Mouse (Mus musculus) embryonic facial prominence, embryonic 14.5 days (tissue): ENCODE results near the gene Psmc1. TPM values are rescaled to one million over a fixed set of nuclear protein-coding genes. Genes with fewer than 3 reads are reported as not detected.

Experiments used
- ATAC-seq: fragments of 200-750 bp; cut with Nextera tagmentation; 2 replicates; pipeline ENCODE4 v1.8.0; 2017; ENCODE audit warnings: low read depth, moderate number of reproducible peaks, moderate TSS enrichment
- DNase-seq: peaks from one replicate; pipeline ENCODE4 v3.0.0-alpha.2; 2015; ENCODE audit warnings: low spot score
- H3K27ac ChIP-seq: fragments of 300-500 bp; sonication (generic); replicated peaks from 2 replicates; pipeline ENCODE4 v1.5.1; 2014; ENCODE audit warnings: low read depth, mild to moderate bottlenecking, low read length, moderate library complexity
- H3K27me3 ChIP-seq: fragments of 300-500 bp; sonication (generic); replicated peaks from 2 replicates; pipeline ENCODE4 v1.6.1; 2014; ENCODE audit warnings: low read length; ENCODE audit not compliant: control insufficient read depth, insufficient read depth
- H3K36me3 ChIP-seq: fragments of 300-500 bp; sonication (generic); 2 replicates; pipeline ENCODE4 v1.6.1; 2014; ENCODE audit warnings: low read length, mixed read lengths; ENCODE audit not compliant: control insufficient read depth, insufficient read depth
- H3K4me1 ChIP-seq: fragments of 300-500 bp; sonication (generic); 2 replicates; pipeline ENCODE4 v1.6.1; 2014; ENCODE audit warnings: antibody characterized with exemption, low read length; ENCODE audit not compliant: control insufficient read depth, insufficient read depth
- H3K4me2 ChIP-seq: fragments of 300-500 bp; sonication (generic); 2 replicates; pipeline ENCODE4 v1.6.1; 2014; ENCODE audit warnings: low read depth, mild to moderate bottlenecking, low read length, moderate library complexity, mixed read lengths
- H3K4me3 ChIP-seq: fragments of 300-500 bp; sonication (generic); 2 replicates; pipeline ENCODE4 v1.5.1; 2014; ENCODE audit warnings: low read depth, mild to moderate bottlenecking, low read length
- H3K9ac ChIP-seq: fragments of 300-500 bp; sonication (generic); 2 replicates; pipeline ENCODE4 v1.6.1; 2014; ENCODE audit warnings: low read depth, mild to moderate bottlenecking, low read length, moderate library complexity, mixed read lengths
- H3K9me3 ChIP-seq: fragments of 300-500 bp; sonication (generic); 2 replicates; pipeline ENCODE4 v1.6.1; 2016; ENCODE audit warnings: low read length; ENCODE audit not compliant: control insufficient read depth
- WGBS: fragments of 180-500 bp; shearing (Covaris S2); extraction: QIAGEN DNeasy Blood & Tissue Kit; methylation state at CpG from one replicate; pipeline ENCODE4 v1.1.7; 2014; 5-methylcytosine and 5-hydroxymethylcytosine counted together
- polyA plus RNA-seq: library from polyadenylated mRNA; unstranded; fragments of >200 nt; fragmentation: Nextera tagmentation; extraction: Ambion mirVana; gene quantifications from 2 replicates; pipeline ENCODE4 v1.2.1, GENCODE M21; 2014

Gene Psmc1
- polyA plus RNA-seq: 241 and 249 TPM in 2 replicates

DNA sequence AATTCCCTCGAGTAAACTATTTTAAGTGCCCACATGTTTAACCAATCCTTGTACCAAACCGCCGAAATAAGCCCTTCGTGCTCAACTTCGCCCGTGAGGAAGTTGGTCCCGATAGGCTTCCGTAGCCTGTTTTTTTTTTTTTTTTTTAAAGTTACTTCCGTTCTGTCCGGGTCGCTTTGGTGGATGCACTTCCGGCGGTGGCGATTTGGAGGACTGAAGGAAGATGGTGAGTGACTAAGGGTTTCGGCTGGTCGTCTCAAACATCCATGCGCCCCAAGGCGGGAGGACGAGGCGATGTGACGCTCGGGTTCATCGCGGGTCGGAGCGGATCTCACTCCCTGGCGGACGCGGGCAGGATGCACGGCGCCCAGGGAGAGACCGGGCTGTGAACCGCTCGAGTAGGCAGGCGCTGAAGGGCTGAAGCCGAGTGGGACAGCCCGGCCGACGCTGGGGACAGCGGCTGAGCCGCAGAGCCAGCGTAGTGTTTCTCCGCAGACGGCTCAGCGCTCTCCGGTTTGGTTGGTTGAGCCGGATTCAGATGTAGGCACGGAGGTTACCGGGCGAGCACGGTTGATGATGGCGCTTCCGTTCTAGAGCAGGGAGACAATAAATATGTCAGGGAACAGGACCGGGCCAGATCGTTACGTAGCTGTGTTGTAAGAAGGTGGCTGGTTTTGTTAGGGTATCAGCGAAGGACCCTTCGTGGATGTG lies at the start of gene Psmc1:
Psmc1 (plus strand) TSS at position 169 of the 711 bp plus-strand sequence.
- DNase-seq (peak; percentile 93), ATAC-seq (peak; percentile 80)
- under 1% methylated on average over 57 of the region's 58 CpGs for WGBS
- peak within 1 kb of the TSS; percentile 76 for H3K4me2 ChIP-seq
- H3K9ac ChIP-seq: peak within 1 kb of the TSS; percentile 94
- H3K27me3 ChIP-seq: no peaks in the 10 kb centered on the region
- peak within 1 kb of the TSS; percentile 87 for H3K27ac ChIP-seq
- no peaks in the 10 kb centered on the region for H3K9me3 ChIP-seq
- H3K4me1 ChIP-seq: peaks cover 7% of the 10 kb centered on the region
- H3K4me3 ChIP-seq: peak within 1 kb of the TSS; percentile 93
- H3K36me3 ChIP-seq: peaks cover 26% of the 10 kb centered on the region

DNA sequence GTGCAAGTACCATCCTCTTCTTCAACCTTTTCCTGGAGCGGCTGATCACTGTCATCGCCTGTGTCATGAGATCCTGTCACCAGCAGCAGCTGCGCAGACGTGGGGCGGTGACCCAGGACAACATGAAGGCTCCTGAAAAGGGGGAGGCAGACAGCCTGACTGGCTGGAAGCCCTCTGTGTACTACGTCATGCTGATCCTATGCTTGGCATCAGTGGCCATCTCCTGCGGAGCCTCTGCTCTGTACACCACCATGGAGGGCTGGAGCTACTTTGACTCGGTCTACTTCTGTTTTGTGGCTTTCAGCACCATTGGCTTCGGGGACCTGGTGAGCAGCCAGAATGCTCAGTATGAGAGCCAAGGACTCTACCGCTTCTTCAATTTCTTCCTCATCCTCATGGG lies 48.9 kb upstream of the Psmc1 start:
- Histone ChIP-seq H3K4me2 (no peak overlapping the region), H3K9ac (no peak overlapping the region), H3K9me3 (no peaks in the 10 kb centered on the region), H3K4me3 (no peak overlapping the region), H3K36me3 (no peaks in the 10 kb centered on the region), H3K4me1 (no peaks in the 10 kb centered on the region), H3K27ac (no peak overlapping the region), H3K27me3 (no peaks in the 10 kb centered on the region)
- WGBS: 82% methylated on average over 10 of the region's 10 CpGs
- ATAC-seq (0 out of 2 replicates have a peak, but pooled peaks have one; percentile 12), DNase-seq (no peak)

DNA sequence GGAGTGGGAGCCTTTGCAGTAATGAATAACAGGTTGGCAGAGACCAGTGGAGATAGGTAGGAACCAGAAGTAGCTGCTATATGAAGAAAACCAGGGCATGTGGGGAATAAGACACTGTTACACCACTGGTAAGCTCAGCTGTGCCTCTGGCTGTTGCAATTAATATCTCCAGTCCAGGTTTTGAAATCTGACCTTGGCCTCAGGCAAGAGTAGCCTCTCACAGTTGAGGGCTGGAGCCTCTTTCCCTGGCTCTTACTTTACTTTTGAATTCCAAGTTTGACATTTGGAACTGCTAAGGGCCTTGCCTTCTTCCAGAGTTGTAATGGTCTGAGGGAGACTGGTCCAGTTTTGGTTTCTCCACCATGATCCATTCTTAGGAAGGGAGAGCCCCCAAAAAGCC lies 48.1 kb upstream of the Psmc1 start:
- no peak overlapping the region for H3K4me3 ChIP-seq
- H3K27me3 ChIP-seq: no peaks in the 10 kb centered on the region
- H3K36me3 ChIP-seq: no peaks in the 10 kb centered on the region
- H3K9ac ChIP-seq: no peak overlapping the region
- no peaks in the 10 kb centered on the region for H3K9me3 ChIP-seq
- DNase-seq (no peak), ATAC-seq (no peak)
- no peaks in the 10 kb centered on the region for H3K4me1 ChIP-seq
- H3K27ac ChIP-seq: no peak overlapping the region
- no peak overlapping the region for H3K4me2 ChIP-seq

DNA sequence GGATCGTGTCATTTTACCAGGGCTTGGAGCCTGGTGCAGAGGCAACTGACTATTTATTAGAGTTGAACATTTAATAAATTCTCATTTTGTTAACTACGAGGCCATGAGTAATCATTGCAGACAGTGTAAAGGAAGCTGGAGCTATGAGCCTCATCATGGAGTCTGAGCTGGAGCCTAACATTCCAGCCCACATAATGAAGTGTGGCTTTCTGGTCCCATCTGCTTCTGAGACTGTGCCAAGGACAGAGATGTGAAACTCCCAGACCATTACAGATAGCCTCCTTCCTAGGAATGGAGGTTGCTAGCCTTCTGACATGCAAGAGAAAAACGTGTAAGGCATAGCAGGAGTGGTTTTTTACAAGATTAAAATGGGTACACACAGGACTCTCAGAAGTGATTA lies 47.4 kb upstream of the Psmc1 start:
- DNase-seq (no peak), ATAC-seq (no peak)
- 73% methylated on average over 3 of the region's 3 CpGs for WGBS
- Histone ChIP-seq H3K4me1 (no peaks in the 10 kb centered on the region), H3K27me3 (no peaks in the 10 kb centered on the region), H3K27ac (no peak overlapping the region), H3K4me3 (no peak overlapping the region), H3K4me2 (no peak overlapping the region), H3K36me3 (no peaks in the 10 kb centered on the region), H3K9me3 (no peaks in the 10 kb centered on the region), H3K9ac (no peak overlapping the region)

DNA sequence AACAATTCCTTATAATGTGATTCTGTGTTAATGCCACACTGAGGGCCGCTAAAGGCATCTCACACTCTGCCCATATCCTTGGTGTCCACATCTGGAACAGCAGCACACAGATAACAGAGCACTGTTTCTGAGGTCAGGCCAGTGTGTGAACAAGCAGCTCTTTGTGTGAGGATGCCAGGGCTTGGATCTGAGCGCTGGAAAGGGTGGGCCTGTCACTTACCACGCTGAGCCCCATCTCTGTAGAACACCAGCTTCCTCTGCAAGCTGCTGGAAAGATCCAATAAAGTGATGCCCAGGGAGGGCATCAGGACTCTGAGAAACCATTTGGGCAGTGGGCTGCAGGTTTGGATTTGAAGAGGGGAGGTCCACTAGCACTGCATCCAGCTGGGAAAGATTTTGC lies 44.8 kb upstream of the Psmc1 start:
- Histone ChIP-seq H3K4me2 (no peak overlapping the region), H3K27ac (no peak overlapping the region), H3K36me3 (no peaks in the 10 kb centered on the region), H3K9me3 (no peaks in the 10 kb centered on the region), H3K4me3 (no peak overlapping the region), H3K27me3 (no peaks in the 10 kb centered on the region), H3K4me1 (no peaks in the 10 kb centered on the region), H3K9ac (no peak overlapping the region)
- DNase-seq (no peak), ATAC-seq (no peak)
- WGBS: 28% methylated on average over 3 of the region's 3 CpGs

DNA sequence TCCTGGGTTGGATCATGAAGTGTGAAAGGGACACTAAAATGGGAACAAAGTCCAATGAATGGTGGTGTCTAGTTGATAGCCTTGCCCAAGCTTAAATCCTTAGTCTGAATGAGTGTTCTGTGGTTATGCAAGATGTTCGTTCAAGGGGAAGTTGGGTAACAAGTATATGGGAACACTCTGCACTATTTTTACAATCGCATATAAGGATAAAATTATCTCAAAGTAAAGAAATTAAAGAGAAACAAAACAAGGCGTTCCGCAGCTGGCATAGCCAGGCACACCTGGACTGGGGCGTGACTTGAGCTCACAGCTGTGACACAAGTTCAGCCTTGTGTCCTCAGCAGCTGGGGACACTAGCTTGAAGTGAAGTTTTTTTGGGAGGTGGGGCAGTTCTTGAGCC lies 42.5 kb upstream of the Psmc1 start:
- no peak overlapping the region for H3K4me3 ChIP-seq
- H3K4me1 ChIP-seq: no peaks in the 10 kb centered on the region
- WGBS: 87% methylated on average over 5 of the region's 5 CpGs
- no peaks in the 10 kb centered on the region for H3K36me3 ChIP-seq
- H3K9ac ChIP-seq: no peak overlapping the region
- H3K27ac ChIP-seq: no peak overlapping the region
- H3K9me3 ChIP-seq: no peaks in the 10 kb centered on the region
- ATAC-seq (no peak), DNase-seq (no peak)
- H3K4me2 ChIP-seq: no peak overlapping the region
- no peaks in the 10 kb centered on the region for H3K27me3 ChIP-seq

DNA sequence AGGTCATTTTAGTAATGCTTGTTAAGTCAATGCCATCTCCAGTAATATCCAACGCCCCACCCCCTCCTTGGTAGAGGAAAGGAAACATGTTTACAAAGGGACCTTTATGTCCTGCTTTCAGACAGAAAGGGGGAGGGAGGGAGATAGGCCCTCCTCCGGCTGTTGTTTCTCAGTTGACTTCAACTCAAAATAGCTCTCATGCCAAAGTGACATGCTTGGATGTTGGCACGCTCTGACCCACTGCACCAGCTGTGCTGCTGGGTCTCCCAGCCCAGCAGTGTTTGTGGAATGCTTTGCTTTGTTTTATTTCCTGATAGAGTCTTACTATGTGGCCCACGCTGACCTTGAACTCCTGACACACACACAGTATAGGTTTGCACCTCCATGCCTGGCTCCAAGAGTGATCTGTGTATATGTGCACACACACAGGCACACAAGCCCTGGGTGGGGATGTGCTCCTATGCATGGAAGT lies 36.7 kb upstream of the Psmc1 start:
- Histone ChIP-seq H3K4me3 (no peak overlapping the region), H3K9ac (no peak overlapping the region), H3K4me1 (no peaks in the 10 kb centered on the region), H3K4me2 (no peak overlapping the region), H3K27ac (no peak overlapping the region), H3K27me3 (no peaks in the 10 kb centered on the region), H3K36me3 (no peaks in the 10 kb centered on the region), H3K9me3 (no peaks in the 10 kb centered on the region)
- peak; percentile 56 for DNase-seq
- ATAC-seq: peak; percentile 55; the same call in 1 of the 2 replicates
- 52% methylated on average over 4 of the region's 4 CpGs for WGBS

DNA sequence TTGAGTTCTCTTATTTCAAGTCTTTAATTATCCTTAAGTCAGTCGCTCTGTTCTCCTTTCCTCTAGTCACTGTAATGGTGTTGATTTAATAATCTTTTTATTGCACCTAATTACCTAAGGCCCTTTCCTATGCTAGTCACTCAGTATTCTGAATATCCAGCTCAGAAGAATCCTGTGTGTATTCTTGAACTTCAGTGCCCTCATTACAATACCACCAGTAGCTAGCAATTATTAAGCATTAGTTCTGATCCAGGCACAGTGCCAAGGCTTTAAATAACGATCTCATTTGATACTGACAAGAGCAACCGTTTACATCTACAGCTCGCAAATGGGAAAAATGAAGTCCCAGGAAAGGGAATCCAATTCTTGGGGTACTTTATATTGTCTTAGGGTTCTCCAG lies 34.2 kb upstream of the Psmc1 start:
- Histone ChIP-seq H3K4me2 (no peak overlapping the region), H3K9ac (no peak overlapping the region), H3K27me3 (no peaks in the 10 kb centered on the region), H3K27ac (no peak overlapping the region), H3K4me3 (no peak overlapping the region), H3K36me3 (no peaks in the 10 kb centered on the region), H3K9me3 (no peaks in the 10 kb centered on the region), H3K4me1 (no peaks in the 10 kb centered on the region)
- DNase-seq: peak; percentile 53
- WGBS: 67% methylated on average over 4 of the region's 4 CpGs
- ATAC-seq: no peak
